Mouse (Mus musculus): Measurements from ENCODE around the gene Tbc1d25.

DNA sequence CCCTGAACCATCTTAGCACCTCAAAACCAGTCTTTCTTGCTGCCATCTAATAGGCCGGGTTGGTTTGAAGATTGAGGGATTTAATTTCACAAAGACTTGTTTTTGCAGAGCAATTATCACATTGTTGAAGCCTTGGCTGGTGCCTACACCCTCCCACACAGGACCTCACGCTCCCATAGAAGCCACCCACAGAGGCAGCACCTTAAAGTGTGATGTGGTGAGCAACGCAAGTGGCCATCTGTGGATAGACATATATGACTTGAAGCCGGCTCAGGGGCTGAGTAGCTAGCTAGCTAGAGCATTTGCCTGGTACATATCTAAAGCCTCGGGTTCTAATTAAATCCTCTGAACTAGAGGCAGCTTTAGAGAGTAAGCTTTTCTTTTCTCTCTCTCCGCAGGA, 41.4 kb upstream of the Tbc1d25 start:
- TF ChIP-seq POLR2A (IDR thresholded peaks at IDR 0.05; ENCODE audit: insufficient read depth, low read length) = no peak
- no peak for TF ChIP-seq CTCF (IDR thresholded peaks at IDR 0.05; ENCODE audit: low read depth, low read length)
- TF ChIP-seq EP300 (IDR thresholded peaks at IDR 0.05; ENCODE audit: insufficient read depth, low read depth, low read length) = no peak

Measured in ES-Bruce4 (cell line).